Mouse (Mus musculus) E14TG2a.4 (cell line): ENCODE measurements around the gene Trmt1.

Experiments
- H3K27me3 ChIP-seq: 2 replicates; pipeline ENCODE4 v1.6.1; 2014; ENCODE audit warnings: low read length, control low read depth; ENCODE audit not compliant: insufficient read depth
- H3K36me3 ChIP-seq: 2 replicates; pipeline ENCODE4 v1.6.1; 2014; ENCODE audit warnings: low read length, control low read depth; ENCODE audit not compliant: insufficient read depth
- H3K4me1 ChIP-seq: replicated peaks from 2 replicates; pipeline ENCODE4 v1.6.1; 2014; ENCODE audit warnings: low read depth, low read length, control low read depth
- H3K4me3 ChIP-seq: replicated peaks from 2 replicates; pipeline ENCODE4 v1.5.1; 2014; ENCODE audit warnings: mild to moderate bottlenecking, low read length
- H3K9me3 ChIP-seq: 2 replicates; pipeline ENCODE4 v1.6.1; 2014; ENCODE audit warnings: low read length, control low read depth
- CTCF ChIP-seq: conservative IDR thresholded peaks from 2 replicates; pipeline ENCODE4 v1.5.1; 2014; ENCODE audit warnings: low read length
- NANOG ChIP-seq: IDR thresholded peaks from 2 replicates; pipeline ENCODE4 v1.6.1; 2014; ENCODE audit warnings: borderline replicate concordance, low read length, mixed read lengths
- POU5F1 ChIP-seq: IDR thresholded peaks from 2 replicates; pipeline ENCODE4 v1.6.1; 2014; ENCODE audit warnings: low read length, borderline replicate concordance

Gene Trmt1

GRCm38 (mm10) chr8:84686191-84687002 lies at the start of gene Trmt1:
Gene Trmt1, plus strand, starts transcription at chr8:84686307.
- Histone ChIP-seq H3K9me3 (no peaks in the 10 kb centered on the region), H3K27me3 (no peaks in the 10 kb centered on the region), H3K4me3 (peak within 1 kb of the TSS; percentile 97), H3K36me3 (peaks cover 60% of the 10 kb centered on the region), H3K4me1 (peaks cover 76% of the 10 kb centered on the region)
- TF ChIP-seq CTCF = no peak
- TF ChIP-seq NANOG = no peak
- no peak for TF ChIP-seq POU5F1

- Histone ChIP-seq H3K36me3 (peaks cover 11% of the 10 kb centered on the region; the same call in 1 of the 2 replicates), H3K4me1 (peaks cover 81% of the 10 kb centered on the region), H3K4me3 (peak overlapping the region; percentile 82), H3K9me3 (no peaks in the 10 kb centered on the region), H3K27me3 (no peaks in the 10 kb centered on the region)
- TF ChIP-seq NANOG = no peak
- TF ChIP-seq CTCF = no peak
Measured at GRCm38 (mm10) chr8:84637946-84638554, 48.1 kb upstream of the Trmt1 start.

GRCm38 (mm10) chr8:84638555-84639161 lies 47.4 kb upstream of the Trmt1 start:
- H3K4me3 ChIP-seq = peak overlapping the region; percentile 82

GRCm38 (mm10) chr8:84639162-84640009 lies 46.7 kb upstream of the Trmt1 start:
- Histone ChIP-seq H3K4me1 (peaks cover 77% of the 10 kb centered on the region), H3K27me3 (no peaks in the 10 kb centered on the region), H3K4me3 (peak overlapping the region; percentile 82), H3K36me3 (peaks cover 11% of the 10 kb centered on the region; the same call in 1 of the 2 replicates), H3K9me3 (no peaks in the 10 kb centered on the region)
- no peak for TF ChIP-seq POU5F1
- no peak for TF ChIP-seq NANOG
- TF ChIP-seq CTCF = no peak

More at GRCm38 (mm10) chr8:84638555-84639161, 47.4 kb upstream of the Trmt1 start:
- Histone ChIP-seq H3K4me1 (peaks cover 80% of the 10 kb centered on the region), H3K9me3 (no peaks in the 10 kb centered on the region), H3K36me3 (peaks cover 11% of the 10 kb centered on the region; the same call in 1 of the 2 replicates), H3K27me3 (no peaks in the 10 kb centered on the region)
- TF ChIP-seq NANOG = no peak
- no peak for TF ChIP-seq POU5F1
- no peak for TF ChIP-seq CTCF

- Histone ChIP-seq H3K9me3 (no peaks in the 10 kb centered on the region), H3K4me3 (peak overlapping the region; percentile 79), H3K4me1 (peaks cover 74% of the 10 kb centered on the region), H3K27me3 (no peaks in the 10 kb centered on the region), H3K36me3 (peaks cover 11% of the 10 kb centered on the region; the same call in 1 of the 2 replicates)
- TF ChIP-seq NANOG (no peak), POU5F1 (no peak), CTCF (no peak)
Measured at GRCm38 (mm10) chr8:84640010-84640588, 46.0 kb upstream of the Trmt1 start.

GRCm38 (mm10) chr8:84640617-84641294 lies 45.4 kb upstream of the Trmt1 start:
- Histone ChIP-seq H3K36me3 (peaks cover 10% of the 10 kb centered on the region; the same call in 1 of the 2 replicates), H3K4me3 (no peak overlapping the region; the same call in 1 of the 2 replicates), H3K4me1 (peaks cover 74% of the 10 kb centered on the region), H3K9me3 (no peaks in the 10 kb centered on the region), H3K27me3 (no peaks in the 10 kb centered on the region)
- no peak for TF ChIP-seq CTCF
- no peak for TF ChIP-seq POU5F1
- TF ChIP-seq NANOG = no peak

- H3K9me3 ChIP-seq = no peaks in the 10 kb centered on the region
- peak overlapping the region; percentile 48 for H3K4me3 ChIP-seq
- H3K27me3 ChIP-seq = no peaks in the 10 kb centered on the region
- H3K36me3 ChIP-seq = 0 out of 2 replicates have a peak, but pooled peaks cover 5% of the 10 kb centered on the region
- H3K4me1 ChIP-seq = peaks cover 74% of the 10 kb centered on the region
- TF ChIP-seq POU5F1 (no peak), NANOG (no peak), CTCF (no peak)
Measured at GRCm38 (mm10) chr8:84641578-84642361, 44.3 kb upstream of the Trmt1 start.
